Mouse (Mus musculus): ENCODE results near the gene 2610528J11Rik.
"Not testable (repeated sequence)": the region's sequence is repeated elsewhere in the genome, so short reads cannot be mapped to it uniquely, and the experiment has no call there.

The 2610528J11Rik gene

GRCm38 (mm10) chr4:118526408-118527334 is at the start of gene 2610528J11Rik:
Gene 2610528J11Rik, plus strand, starts transcription at chr4:118526999.
- no peak for DNase-seq (ENCODE audit: low spot score)

GRCm38 (mm10) chr4:118489717-118490132 is 37.1 kb upstream of the 2610528J11Rik start, which contains the start of gene Tie1:
Gene Tie1, minus strand, starts transcription at chr4:118490061.
- DNase-seq (ENCODE audit: low spot score) = no peak

GRCm38 (mm10) chr4:118490461-118490860 is 36.3 kb upstream of the 2610528J11Rik start:
- DNase-seq (ENCODE audit: low spot score) = no peak

GRCm38 (mm10) chr4:118500171-118500724 is 26.6 kb upstream of the 2610528J11Rik start:
- no peak for DNase-seq (ENCODE audit: low spot score)

GRCm38 (mm10) chr4:118500792-118501191 is 26.0 kb upstream of the 2610528J11Rik start:
- DNase-seq (ENCODE audit: low spot score) = no peak

GRCm38 (mm10) chr4:118505551-118505950 is 21.2 kb upstream of the 2610528J11Rik start:
- DNase-seq (ENCODE audit: low spot score) = no peak

GRCm38 (mm10) chr4:118507171-118507570 is 19.6 kb upstream of the 2610528J11Rik start:
- not testable (repeated sequence) for DNase-seq (ENCODE audit: low spot score)

GRCm38 (mm10) chr4:118509050-118509449 is 17.7 kb upstream of the 2610528J11Rik start:
- no peak for DNase-seq (ENCODE audit: low spot score)

GRCm38 (mm10) chr4:118516699-118517496 is 9.9 kb upstream of the 2610528J11Rik start:
- DNase-seq (ENCODE audit: low spot score) = peak; percentile 60

- no peak for DNase-seq (ENCODE audit: low spot score)
Observed at GRCm38 (mm10) chr4:118517497-118518146, 9.2 kb upstream of the 2610528J11Rik start.

GRCm38 (mm10) chr4:118518208-118518607 is 8.6 kb upstream of the 2610528J11Rik start:
- DNase-seq (ENCODE audit: low spot score) = no peak

- DNase-seq (ENCODE audit: low spot score) = no peak
Observed at GRCm38 (mm10) chr4:118522248-118522647, 4.6 kb upstream of the 2610528J11Rik start.

- DNase-seq (ENCODE audit: low spot score) = no peak
Observed at GRCm38 (mm10) chr4:118523976-118524375, 2.8 kb upstream of the 2610528J11Rik start.

GRCm38 (mm10) chr4:118525779-118526178 is 1.0 kb upstream of the 2610528J11Rik start:
- DNase-seq (ENCODE audit: low spot score) = no peak

- no peak for DNase-seq (ENCODE audit: low spot score)
Observed at GRCm38 (mm10) chr4:118527335-118527681, 509 bp downstream of the 2610528J11Rik start.

GRCm38 (mm10) chr4:118527720-118528119 is 921 bp downstream of the 2610528J11Rik start:
- DNase-seq (ENCODE audit: low spot score) = no peak

GRCm38 (mm10) chr4:118532663-118533062 is 5.9 kb downstream of the 2610528J11Rik start:
- DNase-seq (ENCODE audit: low spot score) = no peak

- DNase-seq (ENCODE audit: low spot score) = no peak
Observed at GRCm38 (mm10) chr4:118533156-118533555, 6.4 kb downstream of the 2610528J11Rik start.

- DNase-seq (ENCODE audit: low spot score) = no peak
Observed at GRCm38 (mm10) chr4:118533605-118534004, 6.8 kb downstream of the 2610528J11Rik start.

- DNase-seq (ENCODE audit: low spot score) = no peak
Observed at GRCm38 (mm10) chr4:118535610-118536009, 8.8 kb downstream of the 2610528J11Rik start.

- no peak for DNase-seq (ENCODE audit: low spot score)
Observed at GRCm38 (mm10) chr4:118537801-118538200, 11.0 kb downstream of the 2610528J11Rik start.

GRCm38 (mm10) chr4:118539904-118540303 is 13.1 kb downstream of the 2610528J11Rik start:
- no peak for DNase-seq (ENCODE audit: low spot score)

Measured in testis, postnatal 10 days (tissue).